Mouse (Mus musculus) liver, embryonic 14.5 days (tissue): ENCODE measurements around the gene Rex2. TPM values are rescaled to one million over a fixed set of nuclear protein-coding genes. Genes with fewer than 3 reads are reported as not detected.
"Not testable (repeated sequence)": the region's sequence is repeated elsewhere in the genome, so short reads cannot be mapped to it uniquely, and the experiment has no call there.

Source experiments
- ATAC-seq: fragments of 200-750 bp; cut with Nextera tagmentation; 2 replicates; pipeline ENCODE4 v1.8.0; 2017; ENCODE audit warnings: moderate number of reproducible peaks, mild to moderate bottlenecking, moderate library complexity; ENCODE audit not compliant: insufficient read depth
- DNase-seq, 3 experiments: peaks; one replicate each; pipeline ENCODE4 v3.0.0-alpha.2; 2012 to 2013; ENCODE audit warnings: low read depth in 3 of 3, low spot score in 3 of 3
- H3K27ac ChIP-seq: fragments of 300-500 bp; sonication (generic); 2 replicates; pipeline ENCODE4 v1.5.1; 2014; ENCODE audit warnings: moderate library complexity, mild to moderate bottlenecking, control low read depth, inconsistent platforms
- H3K27me3 ChIP-seq: fragments of 300-500 bp; sonication (generic); 2 replicates; pipeline ENCODE4 v1.6.1; 2014; ENCODE audit warnings: mild to moderate bottlenecking, low read length, moderate library complexity; ENCODE audit not compliant: control insufficient read depth, insufficient read depth
- H3K36me3 ChIP-seq: fragments of 300-500 bp; sonication (generic); replicated peaks from 2 replicates; pipeline ENCODE4 v1.6.1; 2014; ENCODE audit warnings: low read depth; ENCODE audit not compliant: control insufficient read depth, insufficient read depth
- H3K4me1 ChIP-seq, 2 experiments: fragments of 200-500 bp in 1 of 2; fragments of 300-500 bp in 1 of 2; sonication (generic) in 1 of 2; replicated peaks; 2 replicates each; pipeline ENCODE4 v1.6.1; 2012 to 2014; ENCODE audit warnings: antibody characterized with exemption in 1 of 2, inconsistent platforms in 1 of 2, low read length in 1 of 2; ENCODE audit not compliant: control insufficient read depth in 2 of 2, insufficient read depth in 2 of 2
- H3K4me2 ChIP-seq: fragments of 300-500 bp; sonication (generic); 2 replicates; pipeline ENCODE4 v1.6.1; 2014; ENCODE audit warnings: low read depth, mild to moderate bottlenecking, control low read depth, moderate library complexity
- H3K4me3 ChIP-seq, 2 experiments: fragments of 200-500 bp in 1 of 2; fragments of 300-500 bp in 1 of 2; sonication (generic) in 1 of 2; 2 replicates each; pipeline ENCODE4 v1.5.1; 2012 to 2014; ENCODE audit warnings: low read depth in 2 of 2, low read length in 2 of 2, mild to moderate bottlenecking in 2 of 2, control low read depth in 1 of 2, inconsistent platforms in 1 of 2, moderate library complexity in 1 of 2; ENCODE audit not compliant: insufficient read depth in 1 of 2
- H3K9ac ChIP-seq: fragments of 300-500 bp; sonication (generic); replicated peaks from 2 replicates; pipeline ENCODE4 v1.6.1; 2014; ENCODE audit warnings: mild to moderate bottlenecking, control low read depth, moderate library complexity
- H3K9me3 ChIP-seq: fragments of 300-500 bp; sonication (generic); 2 replicates; pipeline ENCODE4 v1.6.1; 2016; ENCODE audit warnings: low read length, mixed read lengths; ENCODE audit not compliant: control insufficient read depth
- WGBS: fragments of 180-500 bp; shearing (Covaris S2); extraction: QIAGEN DNeasy Blood & Tissue Kit; methylation state at CpG from one replicate; pipeline ENCODE4 v1.1.7; 2014; ENCODE audit not compliant: insufficient replicate concordance; 5-methylcytosine and 5-hydroxymethylcytosine counted together
- polyA plus RNA-seq, 2 experiments: library from polyadenylated mRNA; depleted of rRNA in 1 of 2; stranded (reverse) in 1 of 2; unstranded in 1 of 2; fragments of >200 nt; fragmentation: Nextera tagmentation in 1 of 2; extraction: Ambion mirVana in 1 of 2; gene quantifications; 2 replicates each; pipeline versions ENCODE4 v1.2.1 to v1.2.3; 2012 to 2014

The Rex2 gene
- polyA plus RNA-seq (2012; rRNA removed) (not detected in 2 replicates), polyA plus RNA-seq (2014; fragmentation: Nextera tagmentation; extraction: Ambion mirVana) (not detected in 2 replicates)

DNA sequence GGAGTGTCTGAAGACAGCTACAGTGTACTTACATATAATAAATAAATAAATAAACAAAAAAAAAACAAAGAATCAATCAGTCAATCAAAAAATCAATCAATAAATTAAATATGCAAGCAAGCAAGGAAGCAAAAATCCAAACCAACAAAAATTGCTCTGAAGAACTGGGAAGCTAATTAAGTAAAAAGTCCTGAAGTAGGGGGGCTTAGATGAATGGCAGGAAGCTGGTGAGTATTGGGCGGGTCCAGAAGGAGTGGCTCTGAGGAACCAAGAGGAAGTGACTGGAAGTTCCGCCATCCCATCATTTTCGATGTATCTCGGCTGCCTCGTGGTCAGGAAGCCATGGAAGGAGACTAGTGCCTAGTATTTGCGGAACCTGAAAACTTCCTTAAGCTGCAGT is at the start of gene Rex2:
Rex2 (plus strand) TSS at position 301 of the 400 bp plus-strand sequence.
- H3K27me3 ChIP-seq, ATAC-seq, H3K9me3 ChIP-seq, H3K9ac ChIP-seq, DNase-seq, H3K4me2 ChIP-seq, H3K4me1 ChIP-seq, H3K36me3 ChIP-seq, H3K4me3 ChIP-seq, H3K27ac ChIP-seq: not testable (repeated sequence)
- no CpG with 5 or more reads among the region's 6 CpGs for WGBS

DNA sequence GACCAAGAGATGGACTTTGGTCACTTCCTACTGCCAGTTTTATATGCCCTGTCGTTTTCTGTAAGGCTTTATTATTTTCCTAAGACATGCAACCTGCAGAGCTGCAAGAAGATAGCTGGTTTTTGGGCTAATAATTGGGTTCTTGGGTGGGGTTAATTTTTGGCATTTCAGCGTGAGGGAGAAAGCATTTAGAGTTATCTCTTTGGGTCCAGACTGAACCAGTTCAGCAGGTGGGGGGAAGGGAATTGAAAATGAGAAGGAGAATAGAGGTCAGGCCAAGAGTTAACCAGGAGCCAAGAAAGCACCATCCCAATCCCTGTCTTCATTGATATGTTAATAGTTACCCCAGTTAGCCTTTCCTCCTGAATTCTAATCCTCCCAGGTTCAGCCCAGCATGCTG is 45.1 kb upstream of the Rex2 start:
- WGBS = 11% methylated on average over 2 of the region's 2 CpGs

DNA sequence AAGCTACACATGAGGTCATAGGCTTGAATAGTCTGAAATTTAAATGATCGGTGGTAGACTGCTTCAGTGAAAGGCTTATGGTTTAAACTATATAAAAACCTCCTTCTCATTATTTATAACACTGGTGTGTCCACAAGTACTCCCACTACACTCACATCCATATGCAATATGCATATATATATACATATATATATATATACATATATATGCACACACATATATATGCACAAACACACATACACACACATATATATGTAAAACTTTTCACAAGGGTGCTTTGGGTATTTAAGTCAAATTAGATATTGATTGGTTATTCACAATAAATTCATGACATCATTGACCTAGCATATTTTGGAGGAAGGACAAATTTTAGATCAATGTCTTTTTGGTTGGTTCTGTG is 3.2 kb upstream of the Rex2 start:
- not testable (repeated sequence) for H3K27me3 ChIP-seq, H3K4me1 ChIP-seq, ATAC-seq, H3K9ac ChIP-seq, H3K36me3 ChIP-seq, H3K4me2 ChIP-seq, H3K4me3 ChIP-seq, H3K9me3 ChIP-seq, H3K27ac ChIP-seq, DNase-seq
- WGBS = no CpG with 5 or more reads among the region's 1 CpGs

More for the DNA sequence above, 45.1 kb upstream of the Rex2 start:
- H3K36me3 ChIP-seq, H3K27me3 ChIP-seq, ATAC-seq, H3K4me1 ChIP-seq, H3K4me3 ChIP-seq, H3K9me3 ChIP-seq, H3K9ac ChIP-seq, DNase-seq, H3K27ac ChIP-seq, H3K4me2 ChIP-seq: not testable (repeated sequence)

DNA sequence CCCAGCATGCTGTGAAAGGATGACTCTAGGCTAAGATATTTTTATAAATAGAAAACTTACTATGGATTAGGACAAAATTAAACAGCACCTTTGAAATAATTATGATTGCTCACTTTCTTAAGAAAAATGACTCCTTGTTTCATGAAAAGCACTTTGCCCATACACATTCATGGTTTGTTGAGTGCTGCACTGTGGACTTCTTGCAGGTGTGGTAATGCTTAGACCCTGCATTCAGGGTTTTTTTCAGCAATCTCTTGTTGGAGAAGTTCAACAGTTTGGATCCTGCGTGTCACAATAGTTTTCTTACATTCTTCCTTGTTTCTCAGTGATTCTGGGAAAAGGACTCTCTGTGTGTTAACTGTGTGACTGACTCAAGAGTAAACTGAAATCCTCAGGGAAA is 4.7 kb downstream of the Rex2 start:
- H3K9me3 ChIP-seq, DNase-seq, ATAC-seq, H3K36me3 ChIP-seq, H3K4me2 ChIP-seq, H3K27ac ChIP-seq, H3K9ac ChIP-seq, H3K4me3 ChIP-seq, H3K4me1 ChIP-seq, H3K27me3 ChIP-seq: not testable (repeated sequence)
- WGBS = 39% methylated on average over 1 of the region's 1 CpGs

DNA sequence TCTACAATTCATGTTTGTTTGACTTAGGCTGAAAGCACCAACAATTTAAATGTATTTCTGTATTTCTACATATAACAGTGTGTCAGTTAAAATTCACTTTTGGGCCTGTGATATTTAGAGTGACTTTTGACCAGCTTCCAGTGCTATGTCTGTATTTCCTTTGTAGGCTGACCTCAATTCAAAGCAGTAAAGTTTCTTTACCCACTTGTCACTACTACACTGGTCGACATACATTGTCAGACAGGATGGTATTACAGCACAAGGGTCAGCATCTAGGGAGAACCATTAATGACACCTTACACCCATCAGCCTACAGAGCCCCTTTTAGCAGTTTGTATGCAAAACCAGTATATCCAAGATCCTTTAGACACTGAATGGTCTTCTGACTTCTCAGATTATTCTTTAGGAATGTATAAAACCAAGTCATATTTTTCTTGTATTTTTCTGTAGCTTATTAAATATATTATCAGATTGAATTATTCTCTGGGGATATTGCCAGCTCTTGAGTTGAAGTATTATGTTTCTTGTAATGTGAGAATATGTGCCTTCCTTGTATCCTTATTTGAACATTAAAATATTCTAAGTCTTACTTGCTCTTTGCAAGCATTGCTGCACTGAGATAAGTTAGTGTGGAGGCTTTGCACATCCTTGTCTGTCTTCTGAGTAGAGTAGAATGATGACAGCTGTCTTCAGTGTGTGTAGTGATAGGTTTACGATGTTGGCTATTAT is 9.8 kb downstream of the Rex2 start:
- H3K27me3 ChIP-seq, H3K36me3 ChIP-seq, H3K9ac ChIP-seq, H3K4me3 ChIP-seq, H3K27ac ChIP-seq, DNase-seq, H3K4me2 ChIP-seq, H3K4me1 ChIP-seq, H3K9me3 ChIP-seq: not testable (repeated sequence)
- 0 out of 2 replicates have a peak, but pooled peaks have one; percentile 21 for ATAC-seq
- 65% methylated on average over 1 of the region's 2 CpGs for WGBS

DNA sequence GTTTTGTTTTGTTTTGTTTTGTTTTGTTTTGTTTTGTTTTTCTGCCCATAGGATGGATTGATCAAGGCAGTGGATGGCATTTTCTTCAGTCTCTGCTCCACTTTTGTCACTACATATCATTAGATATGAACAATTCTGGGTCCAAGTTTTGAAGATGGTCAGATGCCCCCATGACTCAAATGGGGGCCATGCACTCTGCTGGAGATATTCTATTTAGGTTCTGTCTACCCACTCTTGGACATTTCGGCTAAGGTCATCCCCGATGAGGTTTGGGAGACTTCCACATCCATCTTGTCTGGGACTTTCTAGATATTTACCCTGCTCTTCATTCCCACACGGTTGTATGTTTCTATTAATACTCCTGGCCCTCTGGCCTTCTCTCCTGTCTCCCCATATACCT is 42.1 kb downstream of the Rex2 start:
- H3K27me3 ChIP-seq, H3K36me3 ChIP-seq, ATAC-seq, H3K4me2 ChIP-seq, H3K9me3 ChIP-seq, H3K4me1 ChIP-seq, H3K9ac ChIP-seq, H3K4me3 ChIP-seq, H3K27ac ChIP-seq, DNase-seq: not testable (repeated sequence)
- WGBS = 63% methylated on average over 2 of the region's 3 CpGs

DNA sequence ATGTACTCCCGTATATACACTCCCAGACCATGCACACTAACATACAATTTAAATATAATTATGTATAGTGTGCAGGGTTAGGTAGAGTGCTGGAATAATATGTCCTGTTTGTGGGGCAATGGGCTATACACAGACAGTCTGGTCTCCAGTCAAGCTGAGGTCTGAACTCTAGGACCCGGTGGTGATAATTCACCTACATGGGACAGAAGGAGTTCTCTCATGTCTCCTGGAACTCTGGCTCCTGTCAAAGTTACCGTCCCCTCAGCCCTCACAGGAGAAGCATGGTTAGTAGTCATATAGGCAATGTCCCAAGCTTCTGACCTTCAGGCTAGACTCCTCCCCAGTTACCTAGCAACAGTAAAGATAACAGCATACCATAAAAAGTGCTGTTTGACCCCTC is 44.2 kb downstream of the Rex2 start:
- H3K4me2 ChIP-seq, DNase-seq, ATAC-seq, H3K27ac ChIP-seq, H3K27me3 ChIP-seq, H3K4me3 ChIP-seq, H3K4me1 ChIP-seq, H3K36me3 ChIP-seq, H3K9me3 ChIP-seq, H3K9ac ChIP-seq: not testable (repeated sequence)
- 69% methylated on average over 1 of the region's 3 CpGs for WGBS

DNA sequence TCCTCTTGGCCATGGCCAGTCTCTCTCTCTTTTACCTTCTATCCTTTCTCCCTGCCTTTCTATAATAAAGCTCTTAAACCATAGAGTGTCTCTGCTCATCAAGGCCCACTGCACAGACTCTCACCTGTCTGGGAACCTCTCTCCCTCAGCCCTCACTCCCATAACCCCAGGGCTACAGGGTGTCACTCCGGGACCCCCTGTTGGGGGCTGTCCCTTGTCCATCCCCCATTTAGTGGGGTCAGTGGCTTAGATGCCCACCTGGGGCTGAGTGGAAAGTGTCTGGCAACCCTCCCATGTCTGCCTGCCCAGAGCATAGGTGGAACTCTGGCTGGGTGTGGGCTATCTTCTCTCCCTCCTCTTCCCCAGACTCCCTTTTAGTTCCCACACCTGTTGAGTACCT is 44.7 kb downstream of the Rex2 start:
- not testable (repeated sequence) for H3K27me3 ChIP-seq, H3K36me3 ChIP-seq, H3K4me3 ChIP-seq, H3K4me1 ChIP-seq, H3K4me2 ChIP-seq, DNase-seq, H3K9me3 ChIP-seq, H3K9ac ChIP-seq, H3K27ac ChIP-seq, ATAC-seq
- WGBS = 81% methylated on average over 1 of the region's 1 CpGs
